Mouse (Mus musculus) retina, adult 2 months (tissue): ENCODE results near the gene Aox1.

ENCODE experiments used
- DNase-seq: peaks from one replicate; pipeline ENCODE4 v3.0.0-alpha.2; 2012; ENCODE audit warnings: low read depth, low spot score

Gene Aox1

DNA sequence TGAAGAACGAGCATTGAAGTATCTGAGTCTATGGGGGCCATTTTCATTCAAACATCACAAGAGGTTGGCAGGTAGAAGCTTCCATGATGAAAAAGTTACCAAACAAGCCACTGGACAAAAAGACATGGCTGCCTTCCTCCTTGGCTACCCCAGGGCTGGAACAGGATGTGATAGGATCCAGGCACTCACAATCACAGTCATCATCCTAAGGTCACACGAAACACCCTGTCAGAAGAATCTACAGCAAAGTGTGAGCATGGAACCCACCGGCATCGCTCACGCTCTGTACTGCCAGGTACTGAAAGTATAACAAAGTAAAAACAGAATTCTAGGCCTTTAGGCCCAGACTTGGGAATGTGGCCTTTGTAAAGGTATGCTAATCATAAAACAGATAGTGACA is 80.5 kb downstream of the Aox1 start:
- DNase-seq: no peak

DNA sequence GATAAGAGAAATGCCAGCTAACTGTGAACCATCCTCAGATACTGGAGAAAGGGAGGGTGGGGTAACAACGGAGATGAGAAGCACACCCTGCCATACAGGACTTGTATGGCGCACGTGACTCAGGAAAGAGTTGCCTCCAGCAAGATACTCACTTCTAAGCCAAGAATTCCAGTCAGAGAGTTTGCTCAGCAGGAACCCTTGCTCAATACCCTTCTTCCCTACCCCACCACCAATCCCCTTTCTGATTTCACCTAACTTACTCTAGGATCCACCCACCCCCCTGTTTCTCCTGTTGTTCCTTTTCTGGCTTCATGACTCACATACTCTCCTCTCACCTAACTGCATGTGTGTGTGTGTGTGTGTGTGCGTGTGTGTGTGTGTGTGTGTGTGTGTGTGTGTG is 81.6 kb downstream of the Aox1 start:
- no peak for DNase-seq

GRCm38 (mm10) chr1:58112880-58113279 is 83.1 kb downstream of the Aox1 start, which contains the start of gene Aox3:
Gene Aox3, plus strand, starts transcription at chr1:58113130.
- DNase-seq: peak; percentile 8

DNA sequence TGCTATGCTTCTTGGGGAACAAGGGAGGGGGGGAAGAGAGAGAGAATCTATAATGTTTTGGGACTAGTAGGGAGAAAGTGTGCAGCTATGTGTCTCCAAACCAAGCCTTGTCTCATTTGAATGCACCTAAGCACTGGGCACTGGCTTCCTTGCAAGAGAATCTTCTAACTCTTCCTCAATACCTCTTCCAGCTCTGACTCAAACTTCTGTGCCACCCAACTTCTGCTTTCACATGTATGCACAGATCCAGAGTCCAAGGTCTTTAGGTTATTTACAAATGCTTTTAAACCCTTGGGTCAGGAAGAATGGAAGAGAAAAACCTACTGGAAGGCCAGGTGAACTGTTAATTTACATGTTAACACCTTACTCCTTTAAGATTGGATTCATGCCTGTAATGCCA is 83.7 kb downstream of the Aox1 start:
- DNase-seq: no peak

DNA sequence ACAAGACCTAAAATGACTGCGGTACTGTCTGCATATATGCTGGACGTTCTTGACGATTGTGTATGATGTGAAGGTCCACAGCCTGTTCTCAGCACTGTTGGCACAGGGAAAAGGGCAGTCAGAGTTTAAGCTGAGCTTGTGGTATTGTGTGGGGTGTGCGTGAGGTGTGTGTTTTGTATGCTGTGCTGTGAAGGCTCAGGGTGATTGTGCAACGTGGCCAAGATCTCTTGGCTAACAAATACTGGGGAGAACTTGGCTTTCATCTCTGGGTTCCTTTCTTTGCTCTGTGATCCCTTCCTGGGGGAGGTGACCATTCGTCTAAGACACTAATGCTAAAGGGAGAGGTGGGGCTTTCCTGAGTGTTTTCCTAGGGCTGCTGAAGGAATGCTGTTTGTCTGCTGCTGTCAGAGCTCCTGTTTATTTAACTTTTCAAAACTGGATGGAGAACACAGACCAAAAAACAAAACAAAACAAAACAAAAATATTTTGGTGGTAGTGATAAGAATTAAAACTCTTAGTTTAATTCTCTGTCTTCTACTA is 84.4 kb downstream of the Aox1 start:
- no peak for DNase-seq

- no peak for DNase-seq
Observed at GRCm38 (mm10) chr1:58114666-58115375, 85.1 kb downstream of the Aox1 start.

DNA sequence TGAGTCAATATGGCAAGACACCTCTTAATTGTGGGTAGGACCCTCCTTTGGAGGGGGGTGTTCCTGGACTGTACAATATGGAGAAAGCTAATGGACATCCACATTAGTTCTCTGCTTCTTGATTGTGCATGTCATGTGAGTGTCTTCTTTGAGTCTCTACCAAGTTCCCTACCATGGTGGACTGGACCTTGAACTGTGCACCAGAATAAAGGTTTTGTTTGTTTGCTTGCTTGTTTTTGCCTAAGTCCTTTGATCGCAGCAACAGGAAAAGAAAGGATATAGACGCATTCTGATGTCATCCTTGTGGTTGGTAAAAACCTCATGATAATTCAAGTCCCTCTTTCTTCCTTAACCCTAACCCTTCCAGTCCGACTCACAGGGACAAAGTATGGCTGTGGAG is 88.5 kb downstream of the Aox1 start:
- DNase-seq: no peak

DNA sequence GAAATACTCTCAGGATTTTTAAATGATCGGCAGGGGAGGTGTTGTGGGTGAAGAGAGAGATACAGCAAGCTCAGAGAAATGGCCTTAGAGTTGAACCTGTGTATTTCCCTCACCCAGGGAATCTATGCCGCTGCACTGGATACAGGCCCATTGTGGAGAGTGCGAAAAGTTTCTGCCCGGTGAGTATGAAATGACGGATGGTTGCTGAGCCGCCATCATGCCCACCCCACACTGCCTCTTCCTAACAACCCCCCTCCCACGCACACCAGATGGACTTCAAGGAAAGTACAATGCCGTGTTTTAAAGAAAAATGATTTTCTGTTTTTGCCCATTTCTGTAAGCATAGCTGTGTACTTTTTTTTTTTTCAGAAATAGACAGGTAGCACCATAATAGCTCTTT is 95.2 kb downstream of the Aox1 start:
- DNase-seq: no peak

DNA sequence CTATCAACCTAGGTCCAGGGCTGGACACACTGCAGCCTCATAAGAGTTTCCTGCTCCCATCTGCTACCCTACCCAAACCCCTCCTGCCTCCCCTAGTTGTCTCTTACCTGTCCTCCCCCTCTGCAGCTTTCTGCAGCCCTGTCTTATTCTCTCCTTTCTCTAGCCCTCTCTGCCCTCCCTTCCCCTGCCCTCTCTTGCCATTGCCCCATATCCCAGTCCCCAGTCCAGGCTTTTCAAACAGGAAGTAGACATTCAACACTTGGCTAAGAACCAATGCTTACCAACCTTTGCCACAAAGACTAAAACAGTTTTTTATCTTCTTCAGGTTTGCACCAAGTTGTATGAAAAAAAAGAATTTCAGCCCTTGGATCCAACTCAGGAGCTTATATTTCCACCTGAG is 108.2 kb downstream of the Aox1 start:
- DNase-seq: no peak

- no peak for DNase-seq
Observed at GRCm38 (mm10) chr1:58138986-58139385, 109.3 kb downstream of the Aox1 start.

DNA sequence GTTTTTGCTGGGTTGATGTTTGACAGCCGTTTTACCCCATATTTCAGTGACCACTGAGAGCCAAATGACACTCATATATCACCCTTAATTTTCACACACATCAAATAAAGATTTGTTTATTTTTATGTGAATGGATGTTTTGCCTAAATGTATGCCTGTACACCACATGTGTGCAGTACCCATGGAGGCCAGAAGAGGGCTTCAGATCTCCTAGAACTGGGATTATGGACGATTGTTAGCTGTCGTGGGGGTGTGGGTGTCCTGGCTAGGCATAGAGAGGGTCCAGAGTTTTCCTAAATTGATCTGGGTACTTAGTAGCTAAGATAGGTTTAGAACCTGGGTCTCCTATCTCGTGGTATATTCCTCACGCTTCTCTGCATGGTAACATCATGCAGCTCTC is 110.9 kb downstream of the Aox1 start:
- no peak for DNase-seq

- no peak for DNase-seq
Observed at GRCm38 (mm10) chr1:58144384-58145069, 114.8 kb downstream of the Aox1 start.

- DNase-seq: no peak
Observed at GRCm38 (mm10) chr1:58146026-58146425, 116.3 kb downstream of the Aox1 start.

DNA sequence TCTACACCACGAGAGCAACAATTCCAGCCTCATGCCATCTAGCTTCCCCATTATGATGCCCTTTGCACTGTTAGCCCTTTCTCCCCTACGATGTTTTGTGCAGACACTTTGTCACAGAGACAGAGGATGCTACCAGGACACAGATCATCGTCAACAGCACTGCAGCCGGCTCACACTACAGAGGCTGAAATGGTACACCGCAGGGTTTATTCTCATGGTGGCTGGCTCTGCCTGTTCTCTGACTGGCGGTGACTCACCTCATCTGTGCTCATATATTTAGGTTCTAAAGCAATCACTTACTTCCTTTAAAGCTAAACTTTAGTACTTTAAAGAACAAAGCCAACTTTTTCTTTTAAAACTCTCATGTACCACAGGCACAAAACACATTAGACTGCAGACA is 118.0 kb downstream of the Aox1 start:
- DNase-seq: no peak

DNA sequence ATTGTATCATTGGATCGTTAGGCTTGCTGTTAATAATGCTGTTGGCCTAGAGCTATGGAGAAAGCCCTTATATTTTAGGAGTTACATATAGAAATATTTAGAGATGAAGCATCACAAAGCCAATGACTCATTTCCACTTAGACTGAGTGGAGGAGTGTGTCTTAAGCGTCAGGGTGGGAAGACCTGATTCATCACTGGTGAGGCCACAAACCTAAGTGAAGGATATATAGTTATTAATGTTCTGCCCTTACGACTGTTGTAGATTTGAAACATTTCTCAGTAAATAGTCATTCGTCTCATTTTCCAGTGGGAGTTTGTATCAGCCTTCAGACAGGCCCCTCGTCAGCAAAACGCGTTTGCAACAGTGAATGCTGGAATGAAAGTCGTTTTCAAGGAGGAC is 122.5 kb downstream of the Aox1 start:
- DNase-seq: no peak
